Mouse (Mus musculus) frontal cortex, postnatal 25 days (tissue): ENCODE data around the gene Pde10a.

Experiments
- DNase-seq, 2 experiments: peaks; one replicate each; pipeline ENCODE4 v3.0.0; 2022; ENCODE audit warnings: low spot score in 2 of 2

Gene Pde10a

DNA sequence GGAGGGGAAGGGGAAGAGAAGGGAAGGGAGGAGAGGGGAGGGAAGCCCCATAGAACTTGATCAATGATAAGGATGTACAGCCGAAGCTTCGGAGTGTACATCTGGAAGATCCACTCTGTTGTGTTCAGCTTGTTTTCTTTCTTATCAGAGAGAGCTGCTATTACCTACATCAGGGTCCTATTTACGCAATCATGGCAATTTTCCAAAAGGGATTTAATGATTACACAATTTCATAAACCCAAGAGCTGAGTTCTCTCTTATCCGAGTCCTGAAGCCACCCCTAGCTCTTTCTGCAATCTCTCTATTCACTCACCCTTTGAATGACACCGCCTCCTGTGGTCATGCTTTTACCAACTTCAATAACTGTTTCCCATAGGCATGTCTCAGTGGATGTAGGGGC is 508.3 kb downstream of the Pde10a start:
- no peak for DNase-seq

DNA sequence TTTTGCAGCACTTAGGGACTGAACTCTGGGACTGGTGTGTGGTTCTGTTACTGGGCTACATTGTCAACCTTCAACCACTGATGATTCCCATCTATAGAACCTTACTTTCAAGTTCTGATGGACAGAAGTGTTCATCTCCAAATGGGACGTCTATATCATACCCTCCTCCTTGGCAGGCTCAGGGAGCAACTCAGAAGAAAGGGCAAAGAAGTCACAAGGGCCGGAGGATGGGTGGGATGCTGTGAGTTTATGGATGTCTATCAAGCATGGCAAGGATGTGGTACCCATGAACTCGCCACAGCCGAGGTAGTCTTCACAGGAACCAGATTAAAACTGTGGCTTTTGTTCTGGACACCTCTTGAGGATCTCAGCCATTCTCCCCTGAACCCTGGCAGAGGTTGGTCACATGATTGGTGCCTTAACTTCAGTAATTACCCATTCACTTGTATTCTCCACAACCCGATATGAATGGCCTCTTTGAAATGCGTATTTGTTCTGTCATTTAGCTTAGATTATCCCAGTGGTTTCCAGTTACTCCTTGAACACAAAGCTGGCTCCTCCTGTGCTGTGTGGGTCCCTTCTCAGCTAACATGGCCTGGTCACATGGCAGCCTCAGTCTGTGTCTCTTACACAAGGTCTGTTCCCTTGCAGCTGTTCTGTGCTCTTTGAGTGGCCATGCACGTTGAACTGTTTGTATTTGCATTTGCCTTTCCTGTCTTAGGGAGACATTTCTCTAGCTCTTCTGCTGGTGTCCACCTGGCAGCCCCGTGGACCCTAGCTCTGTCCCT is 510.6 kb downstream of the Pde10a start:
- DNase-seq, result no peak
